In genomic region chr13:64248775-64249524, GRCm38 (mm10) we compare ENCODE assay signal across 7 mouse cellular contexts. TPM values are rescaled to one million over a fixed set of nuclear protein-coding genes. Genes with fewer than 3 reads are reported as not detected.
A peak's percentile ranks its signal among the peaks of the same experiment; 100 is the strongest.
DNase-seq lines count a peak whose midpoint lies in the region; ATAC-seq lines count a peak whose summit lies in the region.

No protein-coding gene starts in this region.

- H3K4me3 ChIP-seq in intestine, embryonic 16.5 days (ENCODE audit: low read length), result peak overlapping the region; percentile 63
- peak overlapping the region; percentile 42 for H3K4me3 ChIP-seq in midbrain, embryonic 11.5 days (ENCODE audit: low read depth, low read length)

- intact Hi-C loops in gastrocnemius, postnatal 36 days (cut with DNase I), result loop anchor here (1.0 to 5.0 kb wide), 2 partner anchors 57 to 188 kb away; no protein-coding TSS in a partner anchor
- intact Hi-C loops in left cerebral cortex, postnatal 4 days (cut with DNase I), result loop anchor here (10.0 kb wide), 1 partner anchor 186 kb away; the partner anchor contains the start of gene Cdk20

- H3K36me3 ChIP-seq in intestine, embryonic 16.5 days (ENCODE audit: control insufficient read depth, insufficient read depth, low read length), result no peaks in the 10 kb centered on the region
- no peaks in the 10 kb centered on the region for H3K36me3 ChIP-seq in midbrain, embryonic 11.5 days (ENCODE audit: control insufficient read depth, insufficient read depth, low read length)

- 8% methylated on average over 22 of the region's 22 CpGs for WGBS in intestine, embryonic 16.5 days
- WGBS in midbrain, embryonic 11.5 days, result 8% methylated on average over 22 of the region's 22 CpGs

- ATAC-seq in intestine, embryonic 16.5 days, result peak; percentile 90
- peak; percentile 86 for ATAC-seq in midbrain, embryonic 11.5 days (ENCODE audit: low FRiP score)

- H3K27me3 ChIP-seq in intestine, embryonic 16.5 days (replicated peaks; ENCODE audit: control insufficient read depth, insufficient read depth, low read length), result no peaks in the 10 kb centered on the region
- no peaks in the 10 kb centered on the region for H3K27me3 ChIP-seq in midbrain, embryonic 11.5 days (ENCODE audit: control insufficient read depth, insufficient read depth, low read length)

- peak overlapping the region; percentile 77 for H3K9ac ChIP-seq in intestine, embryonic 16.5 days (ENCODE audit: low read depth, low read length)
- H3K9ac ChIP-seq in midbrain, embryonic 11.5 days (ENCODE audit: low read length), result peak overlapping the region; percentile 69

- H3K9me3 ChIP-seq in intestine, embryonic 16.5 days (ENCODE audit: control insufficient read depth, low read length), result no peaks in the 10 kb centered on the region
- H3K9me3 ChIP-seq in midbrain, embryonic 11.5 days (ENCODE audit: control insufficient read depth, low read length), result no peaks in the 10 kb centered on the region

- H3K4me1 ChIP-seq in intestine, embryonic 16.5 days (ENCODE audit: control insufficient read depth, insufficient read depth, low read length), result peaks cover 5% of the 10 kb centered on the region; the same call in 1 of the 2 replicates
- H3K4me1 ChIP-seq in midbrain, embryonic 11.5 days (ENCODE audit: control insufficient read depth, insufficient read depth, low read length), result peaks cover 6% of the 10 kb centered on the region; the same call in 1 of the 2 replicates

- peak overlapping the region; percentile 72 for H3K27ac ChIP-seq in intestine, embryonic 16.5 days (ENCODE audit: low read length)
- H3K27ac ChIP-seq in midbrain, embryonic 11.5 days (ENCODE audit: low read depth, low read length), result no peak overlapping the region

- peak; percentile 93 for DNase-seq in adrenal gland, adult 2 months
- DNase-seq in embryo, embryonic 11.5 days (ENCODE audit: low read depth, low spot score), result peak; percentile 63
- peak; percentile 85 to 91 for DNase-seq in gastrocnemius, postnatal 36 days
- DNase-seq in left cerebral cortex, postnatal 4 days, result peak; percentile 86
- DNase-seq in midbrain, embryonic 11.5 days (ENCODE audit: low spot score, missing footprints), result peak; percentile 99
- peak; percentile 82 for DNase-seq in right cerebral cortex, postnatal 4 days

- H3K4me2 ChIP-seq in intestine, embryonic 16.5 days (ENCODE audit: low read depth, low read length), result peak overlapping the region; percentile 80
- H3K4me2 ChIP-seq in midbrain, embryonic 11.5 days, result peak overlapping the region; percentile 93

RNA-seq across cellular contexts. Expression of gene Cdc14b, which starts 26.1 kb away (rescaled TPM):
- total RNA-seq in adrenal gland, adult 2 months (2021), result 10 to 100 TPM in 1 of 2 experiments, 1 to 10 TPM in 1; 8.9 to 10.4 TPM
- polyA plus RNA-seq in adrenal gland, adult 2 months (2012; rRNA removed), result 2.9 and 4.1 TPM in 2 replicates
- total RNA-seq in gastrocnemius, postnatal 36 days (2021), result 1 to 10 TPM; 4.1 to 5.2 TPM
- 22.5 and 27.1 TPM in 2 replicates for polyA plus RNA-seq in intestine, embryonic 16.5 days (2015; fragmentation: Nextera tagmentation; extraction: Ambion mirVana)
- 1 to 10 TPM; 2.3 to 2.7 TPM for total RNA-seq in left cerebral cortex, postnatal 4 days (2021)
- polyA plus RNA-seq in midbrain, embryonic 11.5 days (2014; fragmentation: Nextera tagmentation; extraction: Ambion mirVana), result 7.7 and 8.8 TPM in 2 replicates
